Mouse (Mus musculus): Measurements from ENCODE around the gene Rpl38.

- TF ChIP-seq POLR2A (IDR thresholded peaks at IDR 0.05; ENCODE audit: low read depth, low read length) (no peak), CTCF (IDR thresholded peaks at IDR 0.05; ENCODE audit: extremely low read depth, insufficient read length, insufficient replicate concordance, low read depth, low read length) (no peak)
Measured at GRCm38 (mm10) chr11:114671147-114671546, 2.8 kb downstream of the Rpl38 start.

All from small intestine, adult 2 months (tissue).